Mouse (Mus musculus) liver, embryonic 14.5 days (tissue): ENCODE data around the gene Evi5.

ENCODE experiments used
- CTCF ChIP-seq: IDR thresholded peaks from 2 replicates; pipeline ENCODE4 v1.5.1; 2016; ENCODE audit warnings: antibody characterized with exemption, low read depth, control low read depth
- EP300 ChIP-seq: IDR thresholded peaks from 2 replicates; pipeline ENCODE4 v1.6.1; 2016; ENCODE audit warnings: antibody characterized with exemption, low read depth

DNA sequence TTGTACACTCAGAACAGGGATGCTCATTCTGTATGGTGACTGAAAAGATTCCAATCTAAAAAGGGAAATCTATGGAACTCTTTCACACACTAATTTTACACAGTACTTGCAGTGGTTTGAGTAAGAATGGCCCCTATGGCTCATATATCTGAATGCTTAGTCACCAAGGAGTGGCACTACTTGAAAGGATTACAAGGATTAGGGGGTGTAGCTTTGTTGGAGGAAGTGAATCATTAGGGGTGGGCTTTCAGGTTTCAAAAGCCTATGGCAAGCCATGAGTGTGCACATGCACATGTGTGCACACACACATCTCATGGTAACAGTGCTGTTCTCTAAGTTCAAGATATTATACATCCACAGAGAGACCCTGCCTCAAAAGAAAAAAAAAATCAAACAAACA, 72.3 kb downstream of the Evi5 start:
- TF ChIP-seq CTCF (no peak), EP300 (no peak)
